Mouse (Mus musculus): ENCODE measurements around the gene Rnf167.

Gene Rnf167

GRCm38 (mm10) chr11:70635601-70636000 lies 11.4 kb upstream of the Rnf167 start:
- in situ Hi-C loops (cut with MboI; ENCODE audit: low sequenced_read_pairs), result no loop called here

GRCm38 (mm10) chr11:70637764-70638163 lies 9.3 kb upstream of the Rnf167 start:
- in situ Hi-C loops (cut with MboI; ENCODE audit: low sequenced_read_pairs), result no loop called here

- in situ Hi-C loops (cut with MboI; ENCODE audit: low sequenced_read_pairs), result no loop called here
Measured at GRCm38 (mm10) chr11:70638293-70638692, 8.7 kb upstream of the Rnf167 start.

- in situ Hi-C loops (cut with MboI; ENCODE audit: low sequenced_read_pairs), result no loop called here
Measured at GRCm38 (mm10) chr11:70638714-70639278, 8.2 kb upstream of the Rnf167 start, which contains the start of gene Gp1ba. TSS of gene Gp1ba (plus strand) at chr11:70639122.

- in situ Hi-C loops (cut with MboI; ENCODE audit: low sequenced_read_pairs), result no loop called here
Measured at GRCm38 (mm10) chr11:70639976-70640375, 7.1 kb upstream of the Rnf167 start.

- in situ Hi-C loops (cut with MboI; ENCODE audit: low sequenced_read_pairs), result no loop called here
Measured at GRCm38 (mm10) chr11:70641241-70641640, 5.8 kb upstream of the Rnf167 start.

GRCm38 (mm10) chr11:70643051-70643450 lies 4.0 kb upstream of the Rnf167 start:
- in situ Hi-C loops (cut with MboI; ENCODE audit: low sequenced_read_pairs), result no loop called here

- in situ Hi-C loops (cut with MboI; ENCODE audit: low sequenced_read_pairs), result no loop called here
Measured at GRCm38 (mm10) chr11:70644564-70645103, 2.4 kb upstream of the Rnf167 start.

GRCm38 (mm10) chr11:70645461-70646258 lies 1.4 kb upstream of the Rnf167 start:
- in situ Hi-C loops (cut with MboI; ENCODE audit: low sequenced_read_pairs), result no loop called here

GRCm38 (mm10) chr11:70646259-70646555 lies 828 bp upstream of the Rnf167 start:
- in situ Hi-C loops (cut with MboI; ENCODE audit: low sequenced_read_pairs), result no loop called here

- in situ Hi-C loops (cut with MboI; ENCODE audit: low sequenced_read_pairs), result no loop called here
Measured at GRCm38 (mm10) chr11:70647716-70648420, 833 bp downstream of the Rnf167 start.

GRCm38 (mm10) chr11:70648512-70648911 lies 1.5 kb downstream of the Rnf167 start:
- in situ Hi-C loops (cut with MboI; ENCODE audit: low sequenced_read_pairs), result no loop called here

GRCm38 (mm10) chr11:70649185-70649734 lies 2.2 kb downstream of the Rnf167 start:
- in situ Hi-C loops (cut with MboI; ENCODE audit: low sequenced_read_pairs), result no loop called here

- in situ Hi-C loops (cut with MboI; ENCODE audit: low sequenced_read_pairs), result no loop called here
Measured at GRCm38 (mm10) chr11:70650322-70651175, 3.5 kb downstream of the Rnf167 start.

GRCm38 (mm10) chr11:70651391-70651790 lies 4.4 kb downstream of the Rnf167 start:
- in situ Hi-C loops (cut with MboI; ENCODE audit: low sequenced_read_pairs), result no loop called here

- in situ Hi-C loops (cut with MboI; ENCODE audit: low sequenced_read_pairs), result no loop called here
Measured at GRCm38 (mm10) chr11:70652029-70652883, 5.2 kb downstream of the Rnf167 start.

- in situ Hi-C loops (cut with MboI; ENCODE audit: low sequenced_read_pairs), result no loop called here
Measured at GRCm38 (mm10) chr11:70652884-70653344, 5.9 kb downstream of the Rnf167 start.

- in situ Hi-C loops (cut with MboI; ENCODE audit: low sequenced_read_pairs), result no loop called here
Measured at GRCm38 (mm10) chr11:70653345-70654197, 6.5 kb downstream of the Rnf167 start.
